Mouse (Mus musculus) lung, adult 10 weeks (tissue): Measurements from ENCODE around the gene Tmem185b. TPM values are rescaled to one million over a fixed set of nuclear protein-coding genes. Genes with fewer than 3 reads are reported as not detected.

Experiments
- polyA plus RNA-seq: library from polyadenylated mRNA; stranded (reverse); fragments of 350-450 nt; fragmentation: Illumina TruSeq; extraction: RNeasy Lipid Tissue Mini Kit (QIAGEN cat#74804); gene quantifications from one replicate; pipeline ENCODE4 v1.2.3, GENCODE M21; 2014; ENCODE audit warnings: low read depth, low replicate concordance; ENCODE audit not compliant: insufficient read depth

Gene Tmem185b
- polyA plus RNA-seq, result 9.0 TPM

GRCm38 (mm10) chr1:119525689-119526591 is at the start of gene Tmem185b:
Tmem185b (plus strand) TSS chr1:119526160.

GRCm38 (mm10) chr1:119504260-119505062 is 21.5 kb upstream of the Tmem185b start, which contains the start of gene Ralb:
Ralb (minus strand) TSS chr1:119504794.

Other genes starting within 250 kb of the Tmem185b start
- gene Inhbb, start 103.9 kb upstream of the Tmem185b start, polyA plus RNA-seq, result 6.0 TPM
- 39.5 TPM for gene Ralb, start 21.4 kb upstream of the Tmem185b start, polyA plus RNA-seq
- gene Epb41l5, start 122.8 kb downstream of the Tmem185b start, polyA plus RNA-seq, result 18.8 TPM